8 mouse cellular contexts compared by ENCODE assay signal in the genomic region with DNA sequence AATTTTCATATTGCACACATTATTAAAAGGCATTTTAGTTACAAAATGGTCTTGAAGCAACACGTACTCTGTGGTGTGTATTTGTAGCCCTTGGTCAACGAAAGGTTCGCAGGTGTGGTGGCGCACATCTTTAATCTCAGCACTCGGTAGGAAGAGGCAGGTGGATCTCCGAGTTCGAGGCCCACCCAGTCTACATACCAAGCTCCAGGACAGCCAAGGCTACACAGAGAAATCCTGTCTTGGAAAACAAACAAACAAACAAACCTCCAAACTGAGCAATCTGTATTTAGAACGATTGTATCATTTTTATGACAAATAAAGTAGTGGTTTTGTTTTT. TPM values are rescaled to one million over a fixed set of nuclear protein-coding genes. Genes with fewer than 3 reads are reported as not detected.
DNase-seq lines count a peak whose midpoint lies in the region; ATAC-seq and TF ChIP-seq lines count a peak whose summit lies in the region.

No protein-coding gene starts in this region.

- no peak for TF ChIP-seq POLR2A in bone marrow, adult 2 months (IDR thresholded peaks at IDR 0.05; ENCODE audit: borderline replicate concordance, control insufficient read depth, low read depth, low read length)

- H3K36me3 ChIP-seq in kidney, embryonic 15.5 days = peaks cover 4% of the 10 kb centered on the region; the same call in 1 of the 2 replicates
- H3K36me3 ChIP-seq in neural tube, embryonic 13.5 days = no peaks in the 10 kb centered on the region

- peak overlapping the region; percentile 75 for H3K4me2 ChIP-seq in kidney, embryonic 15.5 days
- H3K4me2 ChIP-seq in neural tube, embryonic 13.5 days = peak overlapping the region; percentile 90

- H3K9ac ChIP-seq in kidney, embryonic 15.5 days = peak overlapping the region; percentile 79
- peak overlapping the region; percentile 82 for H3K9ac ChIP-seq in neural tube, embryonic 13.5 days

- H3K4me1 ChIP-seq in kidney, embryonic 15.5 days = peaks cover 34% of the 10 kb centered on the region
- H3K4me1 ChIP-seq in bone marrow, adult 2 months (ENCODE audit: control insufficient read depth, insufficient read depth, low read length) = peaks cover 1% of the 10 kb centered on the region; the same call in 1 of the 2 replicates
- peaks cover 34% of the 10 kb centered on the region for H3K4me1 ChIP-seq in neural tube, embryonic 13.5 days (replicated peaks)

- 76% methylated on average over 8 of the region's 8 CpGs for WGBS in kidney, embryonic 15.5 days
- 44% methylated on average over 8 of the region's 8 CpGs for WGBS in bone marrow, adult 2 months
- WGBS in neural tube, embryonic 13.5 days = 85% methylated on average over 8 of the region's 8 CpGs

- DNase-seq in kidney, postnatal 10 days = no peak
- DNase-seq in induced T-regulatory cell, adult 2 months (ENCODE audit: low read depth) = peak; percentile 64
- DNase-seq in cerebellum, postnatal 14 days = no peak
- DNase-seq in right cerebral cortex, adult 2 months (ENCODE audit: low spot score in 2 of 2) = no peak
- no peak for DNase-seq in cerebellum, postnatal 10 days

- TF ChIP-seq CTCF in bone marrow, adult 2 months (IDR thresholded peaks at IDR 0.05; ENCODE audit: control insufficient read depth, insufficient read depth, low read length) = no peak

- no peak overlapping the region for H3K27ac ChIP-seq in kidney, embryonic 15.5 days
- H3K27ac ChIP-seq in bone marrow, adult 2 months (ENCODE audit: control insufficient read depth, insufficient read depth, low read depth, low read length, poor library complexity) = no peak overlapping the region
- no peak overlapping the region for H3K27ac ChIP-seq in neural tube, embryonic 13.5 days (replicated peaks)

- H3K9me3 ChIP-seq in kidney, embryonic 15.5 days (replicated peaks) = no peaks in the 10 kb centered on the region
- no peaks in the 10 kb centered on the region for H3K9me3 ChIP-seq in neural tube, embryonic 13.5 days

- H3K4me3 ChIP-seq in kidney, embryonic 15.5 days (replicated peaks) = peak overlapping the region; percentile 59
- H3K4me3 ChIP-seq in bone marrow, adult 2 months (replicated peaks; ENCODE audit: control insufficient read depth, low read depth, low read length) = peak overlapping the region; percentile 85
- peak overlapping the region; percentile 96 for H3K4me3 ChIP-seq in neural tube, embryonic 13.5 days

- no peaks in the 10 kb centered on the region for H3K27me3 ChIP-seq in kidney, embryonic 15.5 days
- no peaks in the 10 kb centered on the region for H3K27me3 ChIP-seq in neural tube, embryonic 13.5 days

- no peak for ATAC-seq in kidney, embryonic 15.5 days (replicated peaks; ENCODE audit: low FRiP score)
- ATAC-seq in neural tube, embryonic 13.5 days (ENCODE audit: low read depth) = no peak

RNA-seq across cellular contexts. Expression of a gene that starts 1.2 kb away (rescaled TPM):
- polyA plus RNA-seq in kidney, embryonic 15.5 days (2015; fragmentation: Nextera tagmentation; extraction: Ambion mirVana) = 21.0 and 22.9 TPM in 2 replicates
- 8.0 and 14.3 TPM in 2 replicates for polyA plus RNA-seq in bone marrow, adult 2 months (2011; ENCODE audit: insufficient read depth, insufficient read length, low replicate concordance, missing spikeins)
- 11.7 and 13.5 TPM in 2 replicates for polyA plus RNA-seq in neural tube, embryonic 13.5 days (2015; fragmentation: Nextera tagmentation; extraction: Ambion mirVana)

RNA-seq across cellular contexts. Expression of a gene that starts 54.6 kb away (rescaled TPM):
- 0.39 and 0.59 TPM in 2 replicates for polyA plus RNA-seq in kidney, embryonic 15.5 days (2015; fragmentation: Nextera tagmentation; extraction: Ambion mirVana)
- polyA plus RNA-seq in bone marrow, adult 2 months (2011; ENCODE audit: insufficient read depth, insufficient read length, low replicate concordance, missing spikeins) = 0.56 and 1.3 TPM in 2 replicates
- not detected in 2 replicates for polyA plus RNA-seq in neural tube, embryonic 13.5 days (2015; fragmentation: Nextera tagmentation; extraction: Ambion mirVana)
